Mouse (Mus musculus) heart, adult 2 months (tissue): ENCODE measurements at regions not wholly inside any gene's neighbourhood (a gene's known extent, or its start where the extent isn't known, plus 50 kb on each side); places are given as distances from the start of the nearest gene placed in this dataset.

Source experiments
- DNase-seq, 2 experiments: peaks; one replicate each; pipeline ENCODE4 v3.0.0; 2021
- H3K27ac ChIP-seq: fragments of 200-600 bp; 2 replicates; pipeline ENCODE4 v1.8.1; 2022
- H3K27me3 ChIP-seq: fragments of 200-500 bp; 2 replicates; pipeline ENCODE4 v1.6.1; 2012; ENCODE audit warnings: mild to moderate bottlenecking, low read length, inconsistent platforms, mixed read lengths; ENCODE audit not compliant: control insufficient read depth, insufficient read depth
- H3K36me3 ChIP-seq: fragments of 200-500 bp; 2 replicates; pipeline ENCODE4 v1.6.1; 2012; ENCODE audit warnings: low read length, inconsistent platforms; ENCODE audit not compliant: control insufficient read depth, insufficient read depth
- H3K4me1 ChIP-seq: fragments of 200-500 bp; 2 replicates; pipeline ENCODE4 v1.6.1; 2011; ENCODE audit warnings: low read length; ENCODE audit not compliant: control insufficient read depth, insufficient read depth
- H3K4me3 ChIP-seq: fragments of 200-600 bp; 2 replicates; pipeline ENCODE4 v1.8.1; 2022
- H3K79me2 ChIP-seq: fragments of 200-500 bp; replicated peaks from 2 replicates; pipeline ENCODE4 v1.6.1; 2012; ENCODE audit warnings: mild to moderate bottlenecking, inconsistent platforms, low read length, moderate library complexity, mixed read lengths; ENCODE audit not compliant: control insufficient read depth, insufficient read depth
- H3K9ac ChIP-seq: fragments of 200-500 bp; 2 replicates; pipeline ENCODE4 v1.6.1; 2012; ENCODE audit warnings: low read depth, mild to moderate bottlenecking, control low read depth, inconsistent platforms, low read length, mixed read lengths
- CTCF ChIP-seq: fragments of 200-600 bp; IDR thresholded peaks from 2 replicates; pipeline ENCODE4 v1.8.1; 2022; ENCODE audit warnings: antibody characterized with exemption, mild to moderate bottlenecking, moderate library complexity
- EP300 ChIP-seq: fragments of 200-500 bp; IDR thresholded peaks from 2 replicates; pipeline ENCODE4 v1.6.1; 2011; ENCODE audit warnings: low read depth, low read length, control low read depth; ENCODE audit not compliant: insufficient read depth
- POLR2A ChIP-seq: fragments of 200-500 bp; IDR thresholded peaks from 2 replicates; pipeline ENCODE4 v1.6.1; 2011; ENCODE audit warnings: mild to moderate bottlenecking, low read depth, low read length, control low read depth; ENCODE audit not compliant: insufficient read depth
- WGBS: fragments of 180-500 bp; shearing (Covaris S2); methylation state at CpG from one replicate; pipeline ENCODE4 v1.1.7; 2018; 5-methylcytosine and 5-hydroxymethylcytosine counted together
- intact Hi-C: fragments of 180-260 bp; cut with DNase I; formaldehyde crosslinking; loops from one replicate; pipeline ENCODE4 v1.15.1; 2025

DNA sequence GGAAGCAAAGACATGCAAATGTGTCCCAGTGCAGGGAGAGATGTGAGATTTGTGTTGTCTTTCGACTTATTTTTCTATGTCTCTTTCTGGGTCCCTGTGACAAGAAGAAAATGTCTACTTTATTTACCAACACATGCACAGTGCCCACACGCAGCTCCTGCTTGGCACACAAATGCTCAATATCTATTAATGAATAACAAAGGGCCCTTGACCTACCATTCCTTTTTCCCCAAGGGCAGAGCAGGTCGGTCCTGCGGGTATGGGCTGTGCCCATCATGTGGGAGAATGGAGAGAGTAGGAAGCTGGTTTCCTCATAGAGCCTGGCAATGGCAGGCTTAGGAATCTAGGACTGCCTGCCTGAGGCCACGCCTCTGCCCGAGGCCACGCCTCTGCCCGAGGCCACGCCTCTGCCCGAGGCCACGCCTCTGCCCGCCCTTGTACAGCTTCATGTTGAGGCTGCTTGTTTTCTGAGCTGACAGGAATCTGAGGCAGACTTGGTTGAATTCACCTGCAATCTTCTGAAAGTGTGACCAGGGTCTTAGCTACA lies 98.8 kb upstream of the Ankrd28 start:
- Histone ChIP-seq H3K79me2 (no peaks in the 10 kb centered on the region), H3K27me3 (no peaks in the 10 kb centered on the region), H3K4me3 (no peak overlapping the region), H3K9ac (no peak overlapping the region), H3K4me1 (peaks cover 12% of the 10 kb centered on the region), H3K27ac (peak overlapping the region; percentile 64), H3K36me3 (peaks cover 10% of the 10 kb centered on the region)
- 55% methylated on average over 12 of the region's 12 CpGs for WGBS
- no peak for DNase-seq
- TF ChIP-seq CTCF (no peak), EP300 (no peak), POLR2A (no peak)
- intact Hi-C loops, result no loop called here

DNA sequence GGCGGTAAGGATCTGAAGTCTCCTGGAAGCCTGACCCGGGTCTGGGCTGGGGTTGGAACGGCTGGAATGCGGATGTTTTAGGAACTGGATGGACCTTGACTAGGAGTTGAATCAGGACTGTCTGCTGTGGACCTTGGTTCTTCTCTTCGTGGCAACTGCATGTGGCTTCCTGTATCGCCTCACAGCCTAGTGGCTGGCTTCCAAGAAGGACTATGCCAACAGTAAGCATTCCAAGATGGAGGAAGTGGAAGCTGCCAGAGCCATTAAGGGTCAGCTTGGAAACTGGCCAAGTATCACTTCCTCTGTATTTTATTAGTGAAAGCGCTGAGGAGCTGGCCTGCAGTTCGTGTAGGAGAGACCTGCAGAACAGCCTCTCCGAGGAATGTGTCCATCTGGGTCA lies 98.4 kb upstream of the Galnt15 start:
- TF ChIP-seq CTCF (no peak), EP300 (peak; percentile 89), POLR2A (no peak)
- intact Hi-C loops, result loop anchor here (1.0 to 5.0 kb wide), 4 partner anchors 21 to 273 kb away; partner anchors contain the start of gene Ankrd28
- 8% methylated on average over 9 of the region's 9 CpGs for WGBS

DNA sequence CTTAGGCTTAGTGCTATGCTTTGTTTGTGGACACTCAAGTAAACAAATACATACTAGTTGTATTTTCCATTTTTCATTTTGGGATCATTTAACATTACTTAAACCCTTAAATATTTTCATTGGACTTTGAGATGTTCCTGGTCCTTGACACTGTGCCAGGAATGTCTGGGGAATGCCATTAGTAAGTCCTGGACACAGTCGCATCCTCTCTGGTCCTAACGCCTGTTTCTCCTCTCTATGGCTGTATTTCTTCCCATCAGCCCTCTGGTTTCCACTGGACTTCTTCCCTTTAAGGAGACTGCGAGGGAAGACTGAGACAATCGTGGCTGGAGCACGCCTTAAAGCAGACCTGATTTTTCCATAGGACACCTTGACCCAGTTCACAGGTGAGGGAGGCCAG lies 96.8 kb upstream of the Galnt15 start:
- peaks cover 10% of the 10 kb centered on the region for H3K36me3 ChIP-seq
- peak overlapping the region; percentile 64 for H3K27ac ChIP-seq
- no peak overlapping the region for H3K9ac ChIP-seq
- H3K27me3 ChIP-seq, result no peaks in the 10 kb centered on the region
- intact Hi-C loops, result loop anchor here (5.0 kb wide), 2 partner anchors 100 to 275 kb away; partner anchors contain the start of gene Ankrd28
- H3K4me1 ChIP-seq, result peaks cover 19% of the 10 kb centered on the region
- no peaks in the 10 kb centered on the region for H3K79me2 ChIP-seq
- WGBS, result 39% methylated on average over 5 of the region's 5 CpGs
- no peak for DNase-seq
- H3K4me3 ChIP-seq, result no peak overlapping the region
- TF ChIP-seq POLR2A, result no peak
- no peak for TF ChIP-seq CTCF

More for the DNA sequence above, 98.4 kb upstream of the Galnt15 start:
- peaks cover 15% of the 10 kb centered on the region for H3K4me1 ChIP-seq
- DNase-seq, result peak; percentile 76 to 87
- H3K79me2 ChIP-seq, result no peaks in the 10 kb centered on the region
- no peak overlapping the region for H3K9ac ChIP-seq
- H3K27me3 ChIP-seq, result no peaks in the 10 kb centered on the region
- peaks cover 10% of the 10 kb centered on the region for H3K36me3 ChIP-seq
- H3K4me3 ChIP-seq, result no peak overlapping the region
- H3K27ac ChIP-seq, result peak overlapping the region; percentile 64

DNA sequence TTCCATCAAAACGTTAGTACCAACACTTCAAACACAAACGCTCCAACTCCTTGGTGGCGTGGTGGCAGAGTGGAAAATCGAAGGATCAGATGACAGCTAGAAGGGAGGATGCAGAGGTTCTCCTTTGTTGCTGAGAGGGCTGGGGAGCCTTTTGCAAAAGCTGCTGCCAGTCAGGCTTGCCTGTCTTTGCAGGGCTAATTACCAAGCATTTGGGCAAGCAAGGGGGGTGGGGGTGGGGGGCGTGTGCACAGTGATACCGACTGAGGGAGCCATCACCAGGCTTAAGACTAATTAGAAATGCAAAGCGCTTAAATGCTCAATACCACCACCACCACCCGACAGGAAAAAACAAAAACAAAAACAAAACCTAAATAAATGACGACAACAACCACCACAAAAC lies 95.3 kb upstream of the Galnt15 start:
- intact Hi-C loops, result loop anchor here (5.0 kb wide), 2 partner anchors 101 to 276 kb away; partner anchors contain the start of gene Ankrd28
- H3K27ac ChIP-seq, result peak overlapping the region; percentile 9
- no peak for DNase-seq
- H3K36me3 ChIP-seq, result peaks cover 10% of the 10 kb centered on the region
- H3K79me2 ChIP-seq, result no peaks in the 10 kb centered on the region
- TF ChIP-seq CTCF (no peak), POLR2A (no peak), EP300 (no peak)
- WGBS, result 39% methylated on average over 9 of the region's 9 CpGs
- H3K4me1 ChIP-seq, result peaks cover 19% of the 10 kb centered on the region
- H3K9ac ChIP-seq, result no peak overlapping the region
- H3K27me3 ChIP-seq, result no peaks in the 10 kb centered on the region
- peak overlapping the region; percentile 23; the same call in 1 of the 2 replicates for H3K4me3 ChIP-seq

DNA sequence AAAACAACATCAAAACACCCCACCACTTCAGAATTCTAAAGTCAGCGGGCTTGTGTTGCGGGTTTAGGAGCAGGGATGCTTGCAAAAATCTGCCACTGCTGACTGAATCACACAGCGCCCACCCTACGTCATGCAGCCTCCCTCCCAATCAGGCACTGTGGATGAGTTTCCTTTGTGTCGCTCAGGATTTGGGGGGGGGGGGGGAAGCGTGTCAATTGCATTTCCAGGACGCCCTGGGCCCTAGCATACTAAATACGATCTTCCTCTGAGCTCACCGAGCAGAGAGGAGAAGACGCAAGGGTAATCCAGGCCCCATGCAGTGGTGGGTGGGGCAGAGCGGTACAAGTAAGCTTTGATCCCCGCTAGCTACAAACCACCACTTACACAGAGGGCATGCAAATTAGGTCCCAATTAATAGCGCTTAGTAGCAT lies 94.9 kb upstream of the Galnt15 start:
- Histone ChIP-seq H3K79me2 (no peaks in the 10 kb centered on the region), H3K27ac (peak overlapping the region; percentile 73), H3K36me3 (peaks cover 10% of the 10 kb centered on the region), H3K27me3 (no peaks in the 10 kb centered on the region), H3K9ac (peak overlapping the region; percentile 45), H3K4me3 (peak overlapping the region; percentile 23; the same call in 1 of the 2 replicates), H3K4me1 (peaks cover 19% of the 10 kb centered on the region)
- DNase-seq, result peak; percentile 41 to 56
- TF ChIP-seq EP300, result no peak
- peak; percentile 28; the same call in 1 of the 2 replicates for TF ChIP-seq POLR2A
- intact Hi-C loops, result loop anchor here (5.0 kb wide), 2 partner anchors 102 to 277 kb away; partner anchors contain the start of gene Ankrd28
- WGBS, result 17% methylated on average over 13 of the region's 13 CpGs

DNA sequence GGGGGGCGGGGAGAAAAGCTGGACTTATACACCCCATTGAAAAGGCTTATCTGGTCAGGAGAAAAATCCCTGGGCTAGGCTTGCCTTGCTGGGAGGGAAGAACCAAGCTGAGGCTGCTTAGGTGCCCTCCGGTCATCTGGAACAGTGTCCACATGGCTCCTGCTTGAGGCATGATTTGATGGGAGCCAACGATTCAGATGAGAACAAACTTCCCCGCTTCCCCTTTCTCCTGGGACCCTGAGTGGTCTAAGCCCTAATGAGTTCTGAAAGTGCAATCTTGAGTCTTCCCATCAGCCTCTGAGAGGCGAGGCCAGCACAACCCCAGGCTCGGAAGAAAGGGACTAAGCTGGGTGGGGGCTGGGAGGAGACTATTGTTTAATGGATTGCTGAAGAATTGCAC lies 94.5 kb upstream of the Galnt15 start:
- H3K4me1 ChIP-seq, result peaks cover 19% of the 10 kb centered on the region
- H3K27ac ChIP-seq, result peak overlapping the region; percentile 73
- intact Hi-C loops, result loop anchor here (5.0 kb wide), 2 partner anchors 102 to 277 kb away; partner anchors contain the start of gene Ankrd28
- no peaks in the 10 kb centered on the region for H3K27me3 ChIP-seq
- DNase-seq, result peak; percentile 13 to 47
- TF ChIP-seq EP300, result no peak
- TF ChIP-seq POLR2A, result no peak
- TF ChIP-seq CTCF, result no peak
- H3K9ac ChIP-seq, result peak overlapping the region; percentile 50
- 14% methylated on average over 5 of the region's 6 CpGs for WGBS
- H3K36me3 ChIP-seq, result peaks cover 10% of the 10 kb centered on the region
- no peaks in the 10 kb centered on the region for H3K79me2 ChIP-seq
- H3K4me3 ChIP-seq, result peak overlapping the region; percentile 19
